Mouse (Mus musculus): ENCODE data around the gene Rnf150. TPM values are rescaled to one million over a fixed set of nuclear protein-coding genes. Genes with fewer than 3 reads are reported as not detected.
A peak's percentile ranks its signal among the peaks of the same experiment; 100 is the strongest.

Gene Rnf150
- polyA plus RNA-seq, 1 experiment: 44.9 TPM

DNA sequence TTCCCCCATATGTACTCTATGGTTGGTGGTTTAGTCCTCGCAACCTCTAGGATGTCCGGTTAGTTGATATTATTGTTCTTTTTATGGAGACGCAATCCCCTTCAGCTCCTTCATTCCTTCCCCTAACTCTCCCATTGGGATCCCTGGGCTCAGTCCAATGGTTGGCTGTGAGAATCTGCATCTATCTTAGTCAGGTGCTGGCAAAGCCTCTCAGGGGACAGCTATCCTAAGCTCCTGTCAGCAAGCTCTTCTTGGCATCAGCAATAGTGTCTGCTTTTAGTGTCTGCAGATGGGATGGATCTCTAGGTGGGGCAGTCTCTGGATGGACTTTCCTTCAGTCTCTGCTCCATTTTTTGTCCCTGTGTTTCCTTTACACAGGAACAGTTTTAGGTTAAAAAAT is 62.1 kb downstream of the Rnf150 start:
- H3K4me1 ChIP-seq (ENCODE audit: control insufficient read depth, insufficient read depth, low read length): no peaks in the 10 kb centered on the region
- no peak overlapping the region for H3K27ac ChIP-seq (ENCODE audit: insufficient read depth, low read depth, low read length)
- no peak overlapping the region for H3K4me3 ChIP-seq (ENCODE audit: insufficient read depth, low read length)
- TF ChIP-seq CTCF (IDR thresholded peaks at IDR 0.05; ENCODE audit: low read depth, low read length) (no peak), POLR2A (IDR thresholded peaks at IDR 0.05; ENCODE audit: borderline replicate concordance, low read depth, low read length) (no peak)

DNA sequence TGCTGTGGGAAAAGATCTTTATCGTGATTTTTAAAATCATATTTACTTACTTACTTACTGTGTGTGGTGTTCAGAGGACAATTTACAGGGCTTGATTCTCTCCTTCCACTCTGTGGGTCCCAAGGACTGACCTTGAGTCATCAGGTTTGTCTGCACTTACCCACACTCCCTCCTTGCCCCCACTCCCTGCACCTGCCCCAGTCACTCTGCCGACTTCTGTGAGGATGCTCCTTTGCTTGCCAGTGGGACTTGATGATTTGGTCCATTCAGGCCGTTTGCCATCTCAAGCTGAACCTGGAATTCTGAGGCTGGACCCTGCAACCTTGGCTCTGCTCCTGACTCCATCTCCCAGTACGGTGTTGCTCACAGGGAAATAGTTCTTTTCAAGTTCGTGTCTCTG is 63.4 kb downstream of the Rnf150 start:
- H3K27ac ChIP-seq (ENCODE audit: insufficient read depth, low read depth, low read length): no peak overlapping the region
- TF ChIP-seq POLR2A (IDR thresholded peaks at IDR 0.05; ENCODE audit: borderline replicate concordance, low read depth, low read length) (no peak), CTCF (IDR thresholded peaks at IDR 0.05; ENCODE audit: low read depth, low read length) (no peak)
- H3K4me1 ChIP-seq (ENCODE audit: control insufficient read depth, insufficient read depth, low read length): no peaks in the 10 kb centered on the region
- no peak overlapping the region for H3K4me3 ChIP-seq (ENCODE audit: insufficient read depth, low read length)

DNA sequence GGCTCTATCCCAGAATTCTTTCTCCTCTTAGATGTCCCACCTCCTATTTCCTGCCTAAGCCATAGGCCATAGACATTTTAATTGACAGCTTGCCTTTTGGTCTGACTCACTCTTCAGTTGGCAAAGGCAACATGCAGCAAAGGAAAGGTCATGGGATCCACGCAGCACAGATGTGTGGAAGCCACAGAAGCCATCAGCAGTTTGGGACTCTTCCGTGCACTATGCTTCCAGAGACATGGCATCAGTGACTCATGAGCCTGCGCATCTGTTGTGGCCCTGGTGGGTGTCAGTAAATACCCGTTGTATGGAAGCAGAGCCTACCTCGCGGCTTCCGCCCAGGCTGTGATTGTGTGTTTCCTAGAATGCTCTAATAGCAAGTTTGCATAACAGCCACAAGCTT is 68.4 kb downstream of the Rnf150 start:
- Histone ChIP-seq H3K27ac (ENCODE audit: insufficient read depth, low read depth, low read length) (no peak overlapping the region), H3K4me3 (ENCODE audit: insufficient read depth, low read length) (no peak overlapping the region), H3K4me1 (ENCODE audit: control insufficient read depth, insufficient read depth, low read length) (peaks cover 6% of the 10 kb centered on the region; the same call in 1 of the 2 replicates)
- no peak for TF ChIP-seq POLR2A (IDR thresholded peaks at IDR 0.05; ENCODE audit: borderline replicate concordance, low read depth, low read length)
- TF ChIP-seq CTCF (IDR thresholded peaks at IDR 0.05; ENCODE audit: low read depth, low read length): no peak

DNA sequence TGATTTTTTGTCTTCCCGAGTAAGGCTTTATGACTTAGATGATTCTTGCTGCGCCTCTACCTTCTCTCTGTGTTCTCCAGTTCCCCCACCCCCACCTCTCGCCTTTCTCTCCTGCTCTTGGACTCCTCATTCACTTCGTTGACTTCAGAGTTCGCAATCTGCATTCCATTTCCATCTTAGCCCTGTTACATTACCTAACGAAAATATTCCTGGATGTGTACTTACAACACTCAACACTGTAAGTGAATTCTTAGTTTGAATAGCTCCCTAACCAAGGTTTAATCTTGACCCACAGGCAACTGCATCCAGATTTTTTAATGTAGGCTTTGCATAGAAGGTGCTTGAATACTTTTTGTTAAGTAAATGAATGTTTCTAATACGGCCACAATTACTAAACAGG is 73.0 kb downstream of the Rnf150 start:
- H3K4me3 ChIP-seq (ENCODE audit: insufficient read depth, low read length): no peak overlapping the region
- TF ChIP-seq CTCF (IDR thresholded peaks at IDR 0.05; ENCODE audit: low read depth, low read length) (no peak), POLR2A (IDR thresholded peaks at IDR 0.05; ENCODE audit: borderline replicate concordance, low read depth, low read length) (no peak)
- H3K27ac ChIP-seq (ENCODE audit: insufficient read depth, low read depth, low read length): no peak overlapping the region
- H3K4me1 ChIP-seq (ENCODE audit: control insufficient read depth, insufficient read depth, low read length): peaks cover 20% of the 10 kb centered on the region

DNA sequence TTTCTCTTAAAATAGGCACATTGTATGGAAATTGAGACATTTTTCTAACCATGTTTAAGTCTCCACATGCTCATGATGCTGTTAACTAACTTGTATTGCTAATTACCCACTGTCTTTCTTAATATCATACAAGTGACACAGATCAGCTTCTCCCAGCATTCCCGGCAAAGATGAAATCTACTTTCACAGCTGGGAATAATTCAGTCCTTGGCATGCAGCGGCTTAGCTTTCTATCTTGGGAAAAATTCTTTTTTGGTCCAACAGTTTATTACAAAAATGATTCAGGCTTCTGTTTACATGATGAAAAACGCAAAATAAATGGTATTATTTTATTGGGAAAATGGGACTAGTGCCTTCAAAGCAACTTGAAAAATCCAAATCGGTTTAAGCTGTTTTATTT is 73.7 kb downstream of the Rnf150 start:
- no peak overlapping the region for H3K27ac ChIP-seq (ENCODE audit: insufficient read depth, low read depth, low read length)
- no peak for TF ChIP-seq POLR2A (IDR thresholded peaks at IDR 0.05; ENCODE audit: borderline replicate concordance, low read depth, low read length)
- TF ChIP-seq CTCF (IDR thresholded peaks at IDR 0.05; ENCODE audit: low read depth, low read length): no peak
- H3K4me1 ChIP-seq (ENCODE audit: control insufficient read depth, insufficient read depth, low read length): peaks cover 24% of the 10 kb centered on the region
- no peak overlapping the region for H3K4me3 ChIP-seq (ENCODE audit: insufficient read depth, low read length)

DNA sequence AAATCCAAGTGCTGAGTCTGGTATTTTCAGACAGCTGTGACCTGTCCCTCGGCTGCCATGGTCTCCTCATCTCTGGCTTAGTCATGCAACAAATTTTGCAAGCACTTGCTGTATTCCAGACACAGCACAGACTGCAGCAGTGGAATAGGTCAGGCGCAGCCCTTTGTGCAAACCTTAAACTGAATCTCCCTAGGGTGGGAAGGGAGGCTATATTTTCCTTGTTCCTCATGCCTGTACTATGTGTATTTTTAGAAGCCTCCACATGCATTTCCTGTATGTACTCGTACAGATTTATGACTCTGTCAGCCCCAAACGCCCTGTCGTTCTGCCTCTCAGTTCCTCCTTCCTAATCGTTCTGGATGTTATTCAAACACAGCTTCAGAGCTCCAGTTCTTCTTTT is 76.8 kb downstream of the Rnf150 start:
- Histone ChIP-seq H3K4me1 (ENCODE audit: control insufficient read depth, insufficient read depth, low read length) (peaks cover 35% of the 10 kb centered on the region), H3K4me3 (ENCODE audit: insufficient read depth, low read length) (peak overlapping the region; percentile 28; the same call in 1 of the 2 replicates), H3K27ac (ENCODE audit: insufficient read depth, low read depth, low read length) (peak overlapping the region; percentile 93)
- TF ChIP-seq POLR2A (IDR thresholded peaks at IDR 0.05; ENCODE audit: borderline replicate concordance, low read depth, low read length) (no peak), CTCF (IDR thresholded peaks at IDR 0.05; ENCODE audit: low read depth, low read length) (no peak)

DNA sequence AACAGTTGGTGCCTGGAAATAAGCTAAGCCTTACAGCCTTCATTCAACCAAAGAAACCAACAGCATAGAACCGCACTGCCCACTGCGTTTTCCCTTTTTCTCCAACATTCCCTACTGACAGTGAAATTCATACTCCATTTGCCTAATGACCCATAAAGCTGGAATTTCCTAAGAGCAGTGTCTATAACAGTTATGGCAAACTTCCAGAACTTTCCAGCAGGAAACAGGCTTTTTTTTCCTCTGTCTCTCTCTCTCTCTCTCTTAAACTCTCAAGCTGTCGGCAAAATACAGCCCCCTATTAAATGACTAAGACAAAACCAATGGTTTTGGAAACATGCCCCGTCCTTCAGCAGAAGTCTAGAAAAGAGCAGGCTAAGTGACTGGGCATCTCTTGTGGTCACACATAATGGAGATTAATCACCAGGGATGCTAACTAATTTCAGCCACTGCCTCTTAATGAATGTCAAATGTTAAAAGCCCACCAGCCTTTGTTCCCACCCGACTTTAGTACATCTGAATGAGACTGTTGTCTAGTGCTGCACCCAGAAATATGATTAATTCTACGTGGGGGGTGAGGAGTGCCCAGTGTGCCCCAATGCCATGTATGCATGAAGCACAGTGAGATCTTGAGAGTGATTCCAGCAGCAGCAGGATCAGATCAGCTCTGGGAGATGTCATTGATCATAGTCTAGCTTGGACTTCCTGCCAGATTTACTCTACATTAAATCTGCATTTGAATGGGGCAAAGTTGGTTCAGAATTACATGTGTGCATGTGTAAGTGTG is 80.3 kb downstream of the Rnf150 start:
- TF ChIP-seq CTCF (IDR thresholded peaks at IDR 0.05; ENCODE audit: low read depth, low read length) (no peak), POLR2A (IDR thresholded peaks at IDR 0.05; ENCODE audit: borderline replicate concordance, low read depth, low read length) (no peak)
- Histone ChIP-seq H3K27ac (ENCODE audit: insufficient read depth, low read depth, low read length) (no peak overlapping the region), H3K4me3 (ENCODE audit: insufficient read depth, low read length) (no peak overlapping the region), H3K4me1 (ENCODE audit: control insufficient read depth, insufficient read depth, low read length) (peaks cover 44% of the 10 kb centered on the region)

DNA sequence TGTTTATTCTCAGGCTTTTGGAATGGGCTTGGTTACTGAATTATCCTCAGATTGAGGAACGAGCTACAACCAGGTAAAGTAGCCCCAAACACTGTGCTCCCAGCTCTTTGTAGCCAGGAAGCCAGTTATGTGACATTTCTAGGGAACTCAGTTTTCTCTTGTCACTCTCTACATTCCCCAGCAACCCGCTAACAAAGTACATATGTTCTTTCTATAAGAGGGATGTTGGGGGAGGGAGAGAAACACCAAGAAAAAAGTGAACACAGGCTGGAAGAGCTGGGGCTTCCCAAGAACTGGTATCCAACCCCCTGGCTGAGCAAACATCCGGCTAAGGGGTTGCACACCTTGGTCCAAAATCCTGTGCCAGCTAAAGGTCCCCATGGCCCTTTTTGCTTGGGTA is 82.7 kb downstream of the Rnf150 start:
- TF ChIP-seq CTCF (IDR thresholded peaks at IDR 0.05; ENCODE audit: low read depth, low read length) (no peak), POLR2A (IDR thresholded peaks at IDR 0.05; ENCODE audit: borderline replicate concordance, low read depth, low read length) (no peak)
- no peak overlapping the region for H3K27ac ChIP-seq (ENCODE audit: insufficient read depth, low read depth, low read length)
- H3K4me3 ChIP-seq (ENCODE audit: insufficient read depth, low read length): no peak overlapping the region
- peaks cover 32% of the 10 kb centered on the region for H3K4me1 ChIP-seq (ENCODE audit: control insufficient read depth, insufficient read depth, low read length)

DNA sequence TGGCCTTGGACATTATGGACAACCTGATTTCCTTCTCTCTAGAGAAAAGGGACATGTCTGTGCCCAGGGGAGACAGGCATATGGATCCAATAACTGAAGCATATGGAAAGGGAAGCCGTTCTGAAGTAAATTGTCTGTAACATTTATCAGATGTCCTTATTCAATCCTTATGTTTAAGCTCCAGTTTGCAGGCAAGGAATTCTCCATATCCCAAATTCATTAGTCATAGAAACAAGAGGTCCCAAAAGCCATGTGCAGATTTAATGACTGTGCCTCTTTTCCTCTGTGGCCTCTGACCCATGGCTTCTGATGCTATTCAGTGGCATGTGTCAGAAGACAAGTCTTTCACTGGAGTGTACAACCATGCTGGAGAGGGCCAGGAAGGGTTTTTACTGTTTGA is 83.5 kb downstream of the Rnf150 start:
- TF ChIP-seq CTCF (IDR thresholded peaks at IDR 0.05; ENCODE audit: low read depth, low read length) (no peak), POLR2A (IDR thresholded peaks at IDR 0.05; ENCODE audit: borderline replicate concordance, low read depth, low read length) (no peak)
- Histone ChIP-seq H3K4me3 (ENCODE audit: insufficient read depth, low read length) (no peak overlapping the region), H3K4me1 (ENCODE audit: control insufficient read depth, insufficient read depth, low read length) (peaks cover 27% of the 10 kb centered on the region), H3K27ac (ENCODE audit: insufficient read depth, low read depth, low read length) (no peak overlapping the region)

DNA sequence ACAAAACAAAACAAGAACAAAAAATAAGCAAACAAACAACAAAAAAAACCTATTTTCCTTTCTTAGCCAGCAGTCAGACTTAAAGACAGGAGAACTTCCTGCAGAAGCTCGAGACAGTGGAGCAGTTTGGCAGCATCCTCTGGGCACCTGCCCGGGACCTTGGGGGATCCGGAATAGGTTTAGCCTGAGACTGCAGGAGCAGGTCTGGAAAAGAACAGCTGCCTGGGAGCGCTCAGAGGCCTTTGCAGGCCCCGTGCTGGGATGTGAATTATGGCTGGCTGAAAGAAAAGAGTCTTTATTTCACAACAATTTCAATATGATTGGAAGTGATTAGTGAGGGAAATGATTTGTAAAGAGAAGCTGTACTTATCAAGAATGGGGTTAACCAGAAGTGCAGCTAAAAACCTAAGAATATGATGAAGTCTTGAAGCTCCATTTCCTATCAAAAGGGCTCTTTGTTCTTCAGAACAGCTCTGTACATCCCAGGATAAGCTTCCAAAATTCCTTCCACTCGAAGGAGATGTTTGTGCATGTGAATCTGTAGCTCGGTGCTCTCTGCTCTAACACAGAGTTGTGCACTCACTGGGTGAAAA is 92.1 kb downstream of the Rnf150 start:
- Histone ChIP-seq H3K27ac (ENCODE audit: insufficient read depth, low read depth, low read length) (no peak overlapping the region), H3K4me1 (ENCODE audit: control insufficient read depth, insufficient read depth, low read length) (no peaks in the 10 kb centered on the region), H3K4me3 (ENCODE audit: insufficient read depth, low read length) (no peak overlapping the region)
- TF ChIP-seq POLR2A (IDR thresholded peaks at IDR 0.05; ENCODE audit: borderline replicate concordance, low read depth, low read length): no peak
- TF ChIP-seq CTCF (IDR thresholded peaks at IDR 0.05; ENCODE audit: low read depth, low read length): no peak
